Mouse (Mus musculus) heart, embryonic 11.5 days (tissue): ENCODE results near the gene Mfsd2b. TPM values are rescaled to one million over a fixed set of nuclear protein-coding genes. Genes with fewer than 3 reads are reported as not detected.

ENCODE experiments used
- ATAC-seq: fragments of 200-750 bp; cut with Nextera tagmentation; replicated peaks from 2 replicates; pipeline ENCODE4 v1.8.0; 2017; ENCODE audit warnings: moderate library complexity; ENCODE audit not compliant: insufficient number of reproducible peaks, low FRiP score, low TSS enrichment
- H3K27ac ChIP-seq: fragments of 300-500 bp; sonication (generic); 2 replicates; pipeline ENCODE4 v1.5.1; 2014; ENCODE audit warnings: mild to moderate bottlenecking, low read depth, low read length
- H3K27me3 ChIP-seq: fragments of 300-500 bp; sonication (generic); 2 replicates; pipeline ENCODE4 v1.6.1; 2014; ENCODE audit warnings: mild to moderate bottlenecking, low read length, mixed read lengths; ENCODE audit not compliant: control insufficient read depth, insufficient read depth
- H3K36me3 ChIP-seq: fragments of 300-500 bp; sonication (generic); 2 replicates; pipeline ENCODE4 v1.6.1; 2014; ENCODE audit warnings: mild to moderate bottlenecking, low read length, moderate library complexity, mixed read lengths; ENCODE audit not compliant: control insufficient read depth, insufficient read depth
- H3K4me1 ChIP-seq: fragments of 300-500 bp; sonication (generic); 2 replicates; pipeline ENCODE4 v1.6.1; 2014; ENCODE audit warnings: low read length; ENCODE audit not compliant: control insufficient read depth, insufficient read depth
- H3K4me2 ChIP-seq: fragments of 300-500 bp; sonication (generic); 2 replicates; pipeline ENCODE4 v1.6.1; 2014; ENCODE audit warnings: mild to moderate bottlenecking, moderate library complexity
- H3K4me3 ChIP-seq: fragments of 300-500 bp; sonication (generic); 2 replicates; pipeline ENCODE4 v1.5.1; 2014; ENCODE audit warnings: low read depth, low read length
- H3K9ac ChIP-seq: fragments of 300-500 bp; sonication (generic); 2 replicates; pipeline ENCODE4 v1.6.1; 2014; ENCODE audit warnings: mild to moderate bottlenecking, low read depth, low read length, moderate library complexity
- H3K9me3 ChIP-seq: fragments of 300-500 bp; sonication (generic); replicated peaks from 2 replicates; pipeline ENCODE4 v1.6.1; 2016; ENCODE audit warnings: low read length; ENCODE audit not compliant: control insufficient read depth
- WGBS: fragments of 180-500 bp; shearing (Covaris S2); extraction: QIAGEN DNeasy Blood & Tissue Kit; methylation state at CpG from one replicate; pipeline ENCODE4 v1.1.7; 2014; ENCODE audit not compliant: insufficient replicate concordance; 5-methylcytosine and 5-hydroxymethylcytosine counted together
- polyA plus RNA-seq: library from polyadenylated mRNA; unstranded; fragments of >200 nt; fragmentation: Nextera tagmentation; extraction: Ambion mirVana; gene quantifications from 2 replicates; pipeline ENCODE4 v1.2.1, GENCODE M21; 2014

The Mfsd2b gene
- polyA plus RNA-seq, 1 experiment from 2014 or later = 14.8 TPM

GRCm38 (mm10) chr12:4842890-4843597 is 31.1 kb downstream of the Mfsd2b start, which contains the start of gene Wdcp:
TSS of gene Wdcp (plus strand) at chr12:4843303.
- Histone ChIP-seq H3K9ac (peak within 1 kb of the TSS; percentile 81), H3K27ac (peak within 1 kb of the TSS; percentile 50; the same call in 1 of the 2 replicates), H3K27me3 (no peaks in the 10 kb centered on the region), H3K9me3 (no peaks in the 10 kb centered on the region), H3K4me2 (peak within 1 kb of the TSS; percentile 85), H3K4me1 (peaks cover 8% of the 10 kb centered on the region), H3K36me3 (no peaks in the 10 kb centered on the region), H3K4me3 (peak within 1 kb of the TSS; percentile 66)
- peak; percentile 88 for ATAC-seq
- under 1% methylated on average over 30 of the region's 30 CpGs for WGBS

GRCm38 (mm10) chr12:4842456-4842855 is 31.7 kb downstream of the Mfsd2b start:
- Histone ChIP-seq H3K9me3 (no peaks in the 10 kb centered on the region), H3K27me3 (no peaks in the 10 kb centered on the region), H3K27ac (no peak overlapping the region), H3K4me3 (no peak overlapping the region), H3K36me3 (no peaks in the 10 kb centered on the region), H3K9ac (no peak overlapping the region), H3K4me1 (peaks cover 8% of the 10 kb centered on the region), H3K4me2 (no peak overlapping the region)
- WGBS = 82% methylated on average over 8 of the region's 8 CpGs
- no peak for ATAC-seq

GRCm38 (mm10) chr12:4841392-4841887 is 32.7 kb downstream of the Mfsd2b start, which contains the start of gene Fkbp1b:
TSS of gene Fkbp1b (minus strand) at chr12:4841591.
- under 1% methylated on average over 36 of the region's 37 CpGs for WGBS
- Histone ChIP-seq H3K27me3 (no peaks in the 10 kb centered on the region), H3K27ac (no peak within 1 kb of the TSS)

GRCm38 (mm10) chr12:4840741-4841140 is 33.4 kb downstream of the Mfsd2b start:
- H3K9ac ChIP-seq = peak overlapping the region; percentile 73
- H3K9me3 ChIP-seq = no peaks in the 10 kb centered on the region
- 0 out of 2 replicates have a peak, but pooled peaks have one; percentile 2 for ATAC-seq
- 2% methylated on average over 11 of the region's 11 CpGs for WGBS
- peak overlapping the region; percentile 80 for H3K4me2 ChIP-seq
- no peaks in the 10 kb centered on the region for H3K27me3 ChIP-seq
- no peaks in the 10 kb centered on the region for H3K36me3 ChIP-seq
- H3K27ac ChIP-seq = no peak overlapping the region
- H3K4me1 ChIP-seq = peaks cover 8% of the 10 kb centered on the region
- H3K4me3 ChIP-seq = peak overlapping the region; percentile 68

More at GRCm38 (mm10) chr12:4841392-4841887, 32.7 kb downstream of the Mfsd2b start, which contains the start of gene Fkbp1b:
- H3K4me3 ChIP-seq = peak within 1 kb of the TSS; percentile 68
- H3K36me3 ChIP-seq = no peaks in the 10 kb centered on the region
- H3K9me3 ChIP-seq = no peaks in the 10 kb centered on the region
- H3K4me2 ChIP-seq = peak within 1 kb of the TSS; percentile 80
- ATAC-seq = peak; percentile 71
- H3K9ac ChIP-seq = peak within 1 kb of the TSS; percentile 73
- H3K4me1 ChIP-seq = peaks cover 8% of the 10 kb centered on the region

- Histone ChIP-seq H3K36me3 (no peaks in the 10 kb centered on the region), H3K27ac (no peak overlapping the region), H3K4me1 (peaks cover 8% of the 10 kb centered on the region), H3K4me3 (no peak overlapping the region), H3K27me3 (no peaks in the 10 kb centered on the region), H3K9me3 (no peaks in the 10 kb centered on the region), H3K4me2 (peak overlapping the region; percentile 80), H3K9ac (no peak overlapping the region)
- 52% methylated on average over 6 of the region's 6 CpGs for WGBS
- no peak for ATAC-seq
Observed at GRCm38 (mm10) chr12:4840010-4840409, 34.1 kb downstream of the Mfsd2b start.

- no peak for ATAC-seq
- no peak overlapping the region for H3K4me3 ChIP-seq
- 0 out of 2 replicates have a peak, but pooled peaks cover 4% of the 10 kb centered on the region for H3K4me1 ChIP-seq
- H3K27ac ChIP-seq = no peak overlapping the region
- H3K9me3 ChIP-seq = no peaks in the 10 kb centered on the region
- no peak overlapping the region for H3K9ac ChIP-seq
- 0 out of 2 replicates have a peak, but pooled peaks cover 2% of the 10 kb centered on the region for H3K36me3 ChIP-seq
- 35% methylated on average over 4 of the region's 4 CpGs for WGBS
- H3K4me2 ChIP-seq = no peak overlapping the region
- no peaks in the 10 kb centered on the region for H3K27me3 ChIP-seq
Observed at GRCm38 (mm10) chr12:4836959-4837358, 37.2 kb downstream of the Mfsd2b start.

- Histone ChIP-seq H3K27ac (no peak overlapping the region), H3K9me3 (no peaks in the 10 kb centered on the region), H3K4me3 (no peak overlapping the region), H3K36me3 (peaks cover 11% of the 10 kb centered on the region), H3K4me1 (no peaks in the 10 kb centered on the region), H3K4me2 (no peak overlapping the region), H3K27me3 (no peaks in the 10 kb centered on the region), H3K9ac (no peak overlapping the region)
- 73% methylated on average over 3 of the region's 3 CpGs for WGBS
- ATAC-seq = no peak
Observed at GRCm38 (mm10) chr12:4827256-4827655, 46.9 kb downstream of the Mfsd2b start.

- under 1% methylated on average over 49 of the region's 49 CpGs for WGBS
Observed at GRCm38 (mm10) chr12:4817361-4818101, 56.6 kb downstream of the Mfsd2b start, which contains the start of gene Sf3b6. TSS of gene Sf3b6 (plus strand) at chr12:4817544.

More at GRCm38 (mm10) chr12:4817361-4818101, 56.6 kb downstream of the Mfsd2b start, which contains the start of gene Sf3b6:
- Histone ChIP-seq H3K4me1 (0 out of 2 replicates have a peak, but pooled peaks cover 3% of the 10 kb centered on the region), H3K27ac (peak within 1 kb of the TSS; percentile 75), H3K4me3 (peak within 1 kb of the TSS; percentile 91), H3K4me2 (peak within 1 kb of the TSS; percentile 94), H3K9me3 (no peaks in the 10 kb centered on the region), H3K36me3 (peaks cover 3% of the 10 kb centered on the region; the same call in 1 of the 2 replicates), H3K27me3 (no peaks in the 10 kb centered on the region), H3K9ac (peak within 1 kb of the TSS; percentile 82)
- ATAC-seq = peak; percentile 92
